8 mouse cellular contexts compared by ENCODE assay signal in the genomic region with DNA sequence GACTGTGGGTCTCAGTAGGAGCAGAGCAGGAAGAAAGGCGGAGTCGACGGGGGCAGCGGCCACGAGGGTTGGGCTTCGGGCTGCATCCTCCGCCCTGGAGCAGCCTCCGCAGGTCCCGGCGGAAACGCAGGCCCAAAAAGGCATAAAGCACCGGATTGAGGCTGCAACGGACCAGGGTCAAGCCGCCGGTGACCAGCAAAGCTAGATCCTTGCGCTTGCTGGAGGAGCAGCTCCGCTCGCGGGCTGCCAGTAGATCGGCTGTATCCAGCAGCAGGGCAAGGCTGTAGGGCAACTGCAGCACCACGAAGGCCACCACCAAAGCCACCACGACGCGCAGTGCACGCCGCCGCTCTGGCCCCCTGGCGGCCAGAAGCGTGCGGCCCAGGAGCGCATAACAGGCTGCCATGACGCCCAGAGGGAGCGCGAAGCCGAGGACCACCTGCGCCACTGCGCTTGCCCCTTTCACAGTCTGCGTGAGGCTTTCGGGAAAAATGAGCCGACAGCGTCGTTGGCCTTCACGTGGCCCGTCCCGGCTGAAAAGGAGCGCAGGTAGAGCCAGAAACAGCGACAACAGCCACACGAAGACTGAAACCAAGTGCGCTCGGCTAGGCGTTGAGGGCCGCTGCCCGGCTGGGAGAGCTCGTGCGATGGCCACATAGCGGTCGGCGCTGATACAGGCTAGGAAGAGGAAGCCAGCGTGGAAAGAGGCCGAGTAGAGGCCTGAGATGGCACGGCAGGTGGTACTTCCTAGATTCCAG. TPM values are rescaled to one million over a fixed set of nuclear protein-coding genes. Genes with fewer than 3 reads are reported as not detected.
A peak's percentile ranks its signal among the peaks of the same experiment; 100 is the strongest.
DNase-seq lines count a peak whose midpoint lies in the region; ATAC-seq lines count a peak whose summit lies in the region.

No protein-coding gene starts in this region.

- under 1% methylated on average over 61 of the region's 61 CpGs for WGBS in hindbrain, embryonic 12.5 days

- peaks cover 73% of the 10 kb centered on the region for H3K27me3 ChIP-seq in hindbrain, embryonic 12.5 days

- H3K4me1 ChIP-seq in hindbrain, embryonic 12.5 days: peaks cover 64% of the 10 kb centered on the region

- no peaks in the 10 kb centered on the region for H3K36me3 ChIP-seq in hindbrain, embryonic 12.5 days

- peak; percentile 55 for ATAC-seq in hindbrain, embryonic 12.5 days (ENCODE audit: low FRiP score)
- ATAC-seq in megakaryocyte, adult 5-6 weeks (ENCODE audit: poor library complexity, severe bottlenecking): peak; percentile 68

- peak overlapping the region; percentile 27 for H3K4me3 ChIP-seq in hindbrain, embryonic 12.5 days

- H3K4me2 ChIP-seq in hindbrain, embryonic 12.5 days (replicated peaks): peak overlapping the region; percentile 62

- peak; percentile 79 for DNase-seq in T-cell, adult 2 months (ENCODE audit: low spot score)
- peak; percentile 78 for DNase-seq in cerebellum, adult 9-10 months
- DNase-seq in forelimb bud, embryonic 11.5 days (ENCODE audit: low read depth, low spot score): peak; percentile 89
- DNase-seq in layer of hippocampus, postnatal 36 days: peak; percentile 63 to 67
- DNase-seq in right cerebral cortex, postnatal 4 days: peak; percentile 68
- DNase-seq in adipocyte (ENCODE audit: low spot score): no peak

- H3K9ac ChIP-seq in hindbrain, embryonic 12.5 days: peak overlapping the region; percentile 50

- H3K27ac ChIP-seq in hindbrain, embryonic 12.5 days: peak overlapping the region; percentile 62; the same call in 1 of the 2 replicates

- H3K9me3 ChIP-seq in hindbrain, embryonic 12.5 days (replicated peaks): no peaks in the 10 kb centered on the region

RNA-seq across cellular contexts. Expression of gene Ccr10, which starts 1.4 kb away (rescaled TPM):
- 0.23 and 0.61 TPM in 2 replicates for polyA plus RNA-seq in hindbrain, embryonic 12.5 days (2016; fragmentation: Nextera tagmentation; extraction: Ambion mirVana)
- not detected for total RNA-seq in layer of hippocampus, postnatal 36 days (2021)
- total RNA-seq in megakaryocyte, adult 5-6 weeks (2015): 0.11 TPM in 1 of 2 replicates, not detected in the other
- 0.07 and 0.37 TPM in 2 replicates for total RNA-seq in megakaryocyte, adult 5-6 weeks (2017)

RNA-seq across cellular contexts. Expression of gene Plekhh3, which starts 2.7 kb away (rescaled TPM):
- 14.3 and 15.4 TPM in 2 replicates for polyA plus RNA-seq in hindbrain, embryonic 12.5 days (2016; fragmentation: Nextera tagmentation; extraction: Ambion mirVana)
- 10 to 100 TPM; 12.5 to 14.8 TPM for total RNA-seq in layer of hippocampus, postnatal 36 days (2021)
- 0.96 and 1.6 TPM in 2 replicates for total RNA-seq in megakaryocyte, adult 5-6 weeks (2015)
- 1.8 and 3.8 TPM in 2 replicates for total RNA-seq in megakaryocyte, adult 5-6 weeks (2017)

RNA-seq across cellular contexts. Expression of gene Cntnap1, which starts 3.5 kb away (rescaled TPM):
- 0.97 and 1.2 TPM in 2 replicates for polyA plus RNA-seq in hindbrain, embryonic 12.5 days (2016; fragmentation: Nextera tagmentation; extraction: Ambion mirVana)
- total RNA-seq in layer of hippocampus, postnatal 36 days (2021): 100 to 1,000 TPM; 168 to 169 TPM
- total RNA-seq in megakaryocyte, adult 5-6 weeks (2015): not detected in 2 replicates
- total RNA-seq in megakaryocyte, adult 5-6 weeks (2017): 0.07 TPM in 1 of 2 replicates, not detected in the other

RNA-seq across cellular contexts. Expression of gene Tubg2, which starts 18.1 kb away (rescaled TPM):
- 10.4 and 12.9 TPM in 2 replicates for polyA plus RNA-seq in hindbrain, embryonic 12.5 days (2016; fragmentation: Nextera tagmentation; extraction: Ambion mirVana)
- 10 to 100 TPM; 39.9 to 40.7 TPM for total RNA-seq in layer of hippocampus, postnatal 36 days (2021)
- not detected in 2 replicates for total RNA-seq in megakaryocyte, adult 5-6 weeks (2015)
- not detected in 2 replicates for total RNA-seq in megakaryocyte, adult 5-6 weeks (2017)

RNA-seq across cellular contexts. Expression of gene Ezh1, which starts 52.5 kb away (rescaled TPM):
- 17.3 and 18.5 TPM in 2 replicates for polyA plus RNA-seq in hindbrain, embryonic 12.5 days (2016; fragmentation: Nextera tagmentation; extraction: Ambion mirVana)
- 10 to 100 TPM; 65.9 to 77.2 TPM for total RNA-seq in layer of hippocampus, postnatal 36 days (2021)
- 20.0 and 20.8 TPM in 2 replicates for total RNA-seq in megakaryocyte, adult 5-6 weeks (2015)
- total RNA-seq in megakaryocyte, adult 5-6 weeks (2017): 20.0 and 20.1 TPM in 2 replicates

Comparison
In these comparisons a context has a peak if more than half of its experiments do, and no peak if none do; other contexts are left out.
1. RNA of gene Cntnap1, which starts 3.5 kb away (total RNA-seq): 168 to 169 TPM in layer of hippocampus, postnatal 36 days; 0.07 TPM in megakaryocyte, adult 5-6 weeks; every median in the first group is over 100 times any median in the second.